Mouse (Mus musculus) liver, embryonic 15.5 days (tissue): ENCODE measurements around the gene Klhdc9. TPM values are rescaled to one million over a fixed set of nuclear protein-coding genes. Genes with fewer than 3 reads are reported as not detected.
"Not testable (repeated sequence)": the region's sequence is repeated elsewhere in the genome, so short reads cannot be mapped to it uniquely, and the experiment has no call there.

Experiments
- ATAC-seq: fragments of 200-750 bp; cut with Nextera tagmentation; 2 replicates; pipeline ENCODE4 v1.8.0; 2017; ENCODE audit warnings: moderate number of reproducible peaks, mild to moderate bottlenecking, moderate library complexity; ENCODE audit not compliant: insufficient read depth
- H3K27ac ChIP-seq: fragments of 300-500 bp; sonication (generic); replicated peaks from 2 replicates; pipeline ENCODE4 v1.5.1; 2015; ENCODE audit warnings: mild to moderate bottlenecking, inconsistent platforms
- H3K27me3 ChIP-seq: fragments of 300-500 bp; sonication (generic); 2 replicates; pipeline ENCODE4 v1.6.1; 2015; ENCODE audit warnings: mild to moderate bottlenecking, inconsistent platforms
- H3K36me3 ChIP-seq: fragments of 300-500 bp; sonication (generic); replicated peaks from 2 replicates; pipeline ENCODE4 v1.6.1; 2015; ENCODE audit warnings: moderate library complexity, mild to moderate bottlenecking, inconsistent platforms
- H3K4me1 ChIP-seq: fragments of 300-500 bp; sonication (generic); replicated peaks from 2 replicates; pipeline ENCODE4 v1.6.1; 2015; ENCODE audit warnings: inconsistent platforms
- H3K4me2 ChIP-seq: fragments of 300-500 bp; sonication (generic); 2 replicates; pipeline ENCODE4 v1.6.1; 2015; ENCODE audit warnings: moderate library complexity, mild to moderate bottlenecking, inconsistent platforms
- H3K4me3 ChIP-seq: fragments of 300-500 bp; sonication (generic); replicated peaks from 2 replicates; pipeline ENCODE4 v1.5.1; 2015; ENCODE audit warnings: mild to moderate bottlenecking, inconsistent platforms
- H3K9ac ChIP-seq: fragments of 300-500 bp; sonication (generic); 2 replicates; pipeline ENCODE4 v1.6.1; 2015; ENCODE audit warnings: moderate library complexity, mild to moderate bottlenecking, inconsistent platforms
- H3K9me3 ChIP-seq: fragments of 300-500 bp; sonication (generic); replicated peaks from 2 replicates; pipeline ENCODE4 v1.6.1; 2016; ENCODE audit warnings: inconsistent platforms
- WGBS: fragments of 180-500 bp; shearing (Covaris S2); methylation state at CpG from one replicate; pipeline ENCODE4 v1.1.7; 2015; ENCODE audit warnings: mixed read lengths; ENCODE audit not compliant: insufficient replicate concordance; 5-methylcytosine and 5-hydroxymethylcytosine counted together
- polyA plus RNA-seq: library from polyadenylated mRNA; unstranded; fragments of >200 nt; fragmentation: Nextera tagmentation; extraction: Ambion mirVana; gene quantifications from 2 replicates; pipeline ENCODE4 v1.2.1, GENCODE M21; 2015

Gene Klhdc9
- polyA plus RNA-seq, 1 experiment from 2014 or later = 0.21 TPM

GRCm38 (mm10) chr1:171329433-171330215 lies 31.0 kb downstream of the Klhdc9 start:
- Histone ChIP-seq H3K4me3 (peak overlapping the region; percentile 93), H3K9me3 (no peaks in the 10 kb centered on the region), H3K9ac (peak overlapping the region; percentile 85), H3K36me3 (peaks cover 6% of the 10 kb centered on the region; the same call in 1 of the 2 replicates), H3K4me2 (peak overlapping the region; percentile 78), H3K27me3 (no peaks in the 10 kb centered on the region), H3K4me1 (peaks cover 48% of the 10 kb centered on the region), H3K27ac (peak overlapping the region; percentile 98)
- WGBS = 2% methylated on average over 59 of the region's 61 CpGs
- ATAC-seq = peak; percentile 71; the same call in 1 of the 2 replicates

DNA sequence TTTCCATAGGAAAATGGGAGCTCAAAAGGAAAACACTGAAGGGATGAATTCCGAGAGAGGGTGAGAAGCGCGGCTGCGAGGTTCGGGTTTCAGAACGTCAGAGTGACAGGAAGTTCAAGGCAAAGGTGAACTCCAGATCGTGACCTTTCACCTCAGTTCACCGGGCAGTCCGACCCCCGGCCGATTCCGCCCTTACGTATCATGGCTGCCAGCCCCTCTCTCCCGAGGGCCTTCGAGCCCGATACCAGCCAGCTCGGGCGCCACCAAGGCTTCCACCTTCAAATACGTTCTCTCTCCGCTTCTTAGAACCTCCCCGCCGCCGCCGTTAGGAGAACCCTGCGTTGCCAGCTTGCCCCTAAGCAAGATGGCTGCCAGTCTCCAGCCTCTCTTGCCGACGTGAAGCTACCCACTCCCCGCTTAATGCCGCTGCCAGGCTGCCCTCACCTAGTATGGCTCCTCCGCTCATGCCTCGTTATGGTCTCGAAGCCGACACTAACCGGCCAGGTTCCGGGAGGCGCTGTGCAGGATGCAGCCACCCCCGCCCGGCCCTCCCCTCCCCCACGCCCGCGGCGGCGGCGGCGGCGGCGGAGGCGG lies 31.7 kb downstream of the Klhdc9 start, which contains the start of gene Dedd:
Dedd (plus strand) TSS at position 307 of the 594 bp plus-strand sequence.
- Histone ChIP-seq H3K27me3 (no peaks in the 10 kb centered on the region), H3K27ac (peak within 1 kb of the TSS; percentile 98), H3K4me2 (peak within 1 kb of the TSS; percentile 78), H3K9ac (peak within 1 kb of the TSS; percentile 85), H3K36me3 (peaks cover 6% of the 10 kb centered on the region; the same call in 1 of the 2 replicates), H3K4me3 (peak within 1 kb of the TSS; percentile 93), H3K4me1 (peaks cover 48% of the 10 kb centered on the region), H3K9me3 (no peaks in the 10 kb centered on the region)
- WGBS = under 1% methylated on average over 48 of the region's 48 CpGs
- ATAC-seq = peak; percentile 84

DNA sequence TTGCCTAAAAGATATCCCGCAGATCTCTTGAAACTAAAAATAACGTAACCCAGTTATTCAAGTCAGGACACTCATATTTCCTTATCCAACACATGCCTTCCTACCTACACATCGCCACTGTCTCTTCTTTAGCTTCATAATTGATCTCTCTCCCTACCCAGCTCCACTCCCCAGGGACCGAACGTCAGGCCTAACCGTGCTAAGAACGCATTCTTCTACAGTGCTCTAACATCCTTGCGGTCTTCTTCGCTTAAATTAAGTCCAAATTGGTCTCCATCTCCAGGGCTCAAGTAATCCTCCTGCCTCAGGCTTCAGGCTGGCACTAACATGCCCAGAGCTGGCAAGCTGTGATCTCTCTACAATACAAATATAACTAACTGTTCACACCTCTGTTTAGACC lies 32.4 kb downstream of the Klhdc9 start:
- peaks cover 48% of the 10 kb centered on the region for H3K4me1 ChIP-seq
- WGBS = 24% methylated on average over 9 of the region's 9 CpGs
- H3K4me2 ChIP-seq = peak overlapping the region; percentile 78
- H3K9me3 ChIP-seq = no peaks in the 10 kb centered on the region
- no peak for ATAC-seq
- H3K27ac ChIP-seq = peak overlapping the region; percentile 98
- no peaks in the 10 kb centered on the region for H3K27me3 ChIP-seq
- peaks cover 6% of the 10 kb centered on the region; the same call in 1 of the 2 replicates for H3K36me3 ChIP-seq
- peak overlapping the region; percentile 93 for H3K4me3 ChIP-seq
- H3K9ac ChIP-seq = peak overlapping the region; percentile 85

DNA sequence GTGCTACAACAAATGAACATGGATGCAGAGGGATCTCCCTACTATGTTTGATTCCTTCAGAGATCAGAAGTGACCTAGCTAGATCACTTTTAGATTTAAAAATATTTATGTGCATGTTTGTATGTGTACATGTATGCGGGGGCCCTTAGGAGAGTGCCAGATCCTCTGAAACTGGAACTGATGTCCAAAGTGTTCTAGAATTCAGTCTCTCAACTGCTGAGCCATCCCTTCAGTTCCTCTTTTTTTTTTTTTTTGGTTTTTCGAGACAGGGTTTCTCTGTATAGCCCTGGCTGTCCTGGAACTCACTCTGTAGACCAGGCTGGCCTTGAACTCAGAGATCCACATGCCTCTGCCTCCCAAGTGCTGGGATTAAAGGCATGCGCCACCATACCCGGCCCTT lies 34.0 kb downstream of the Klhdc9 start:
- not testable (repeated sequence) for H3K27me3 ChIP-seq, H3K4me3 ChIP-seq, H3K36me3 ChIP-seq, ATAC-seq, H3K27ac ChIP-seq, H3K9ac ChIP-seq, H3K4me2 ChIP-seq, H3K9me3 ChIP-seq
- H3K4me1 ChIP-seq = peaks cover 55% of the 10 kb centered on the region
- 41% methylated on average over 4 of the region's 4 CpGs for WGBS

DNA sequence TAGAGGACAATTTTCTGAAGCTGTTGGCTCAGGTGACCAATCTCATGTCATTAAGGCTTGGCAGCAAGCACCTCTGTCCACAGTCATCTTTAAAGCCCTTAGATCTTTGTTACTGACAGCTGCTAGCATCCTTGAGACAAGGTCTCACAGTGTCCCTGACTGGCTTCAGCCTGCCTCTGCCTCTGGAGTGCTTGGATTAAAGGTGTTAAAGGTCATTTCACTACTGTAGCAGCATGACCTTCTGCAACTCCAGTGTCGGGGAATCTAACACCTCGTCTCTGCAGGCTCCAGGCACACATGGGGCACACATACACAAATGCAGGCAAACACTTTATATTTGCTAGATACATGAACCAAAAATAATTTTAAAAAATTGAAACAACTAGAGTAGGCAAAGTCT lies 35.0 kb downstream of the Klhdc9 start:
- H3K4me2 ChIP-seq = no peak overlapping the region
- H3K36me3 ChIP-seq = peaks cover 6% of the 10 kb centered on the region; the same call in 1 of the 2 replicates
- H3K9me3 ChIP-seq = no peaks in the 10 kb centered on the region
- peaks cover 47% of the 10 kb centered on the region for H3K4me1 ChIP-seq
- no peak overlapping the region for H3K9ac ChIP-seq
- WGBS = 77% methylated on average over 2 of the region's 2 CpGs
- H3K27ac ChIP-seq = no peak overlapping the region
- no peak for ATAC-seq
- no peak overlapping the region for H3K4me3 ChIP-seq
- H3K27me3 ChIP-seq = no peaks in the 10 kb centered on the region

GRCm38 (mm10) chr1:171322012-171322411 lies 38.6 kb downstream of the Klhdc9 start:
- H3K4me3 ChIP-seq = no peak overlapping the region
- H3K36me3 ChIP-seq = peaks cover 6% of the 10 kb centered on the region; the same call in 1 of the 2 replicates
- peak overlapping the region; percentile 0; the same call in 1 of the 2 replicates for H3K27ac ChIP-seq
- H3K4me2 ChIP-seq = no peak overlapping the region
- no peaks in the 10 kb centered on the region for H3K9me3 ChIP-seq
- no peak overlapping the region for H3K9ac ChIP-seq
- peaks cover 8% of the 10 kb centered on the region for H3K27me3 ChIP-seq
- H3K4me1 ChIP-seq = peaks cover 22% of the 10 kb centered on the region
- ATAC-seq = 0 out of 2 replicates have a peak, but pooled peaks have one; percentile 25
- WGBS = 37% methylated on average over 1 of the region's 1 CpGs

DNA sequence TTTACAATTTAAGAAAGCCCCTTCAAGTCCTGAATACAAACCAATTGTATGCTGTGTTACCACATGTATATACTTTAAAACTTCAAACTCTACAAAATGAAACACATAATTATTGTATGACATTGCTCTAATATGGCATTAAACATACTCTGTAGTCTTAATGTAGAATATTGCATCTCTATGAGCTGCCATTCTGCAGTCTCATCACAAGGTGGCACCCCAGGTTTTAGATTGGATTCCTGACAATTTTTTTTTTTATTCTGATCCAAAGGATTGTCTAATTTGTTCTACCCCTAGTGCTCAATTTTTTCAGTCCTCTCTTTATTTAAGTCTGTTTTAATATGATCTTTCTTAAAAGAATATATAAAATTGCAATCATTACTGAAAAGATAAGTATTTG lies 39.2 kb downstream of the Klhdc9 start:
- H3K4me3 ChIP-seq = no peak overlapping the region
- peaks cover 5% of the 10 kb centered on the region; the same call in 1 of the 2 replicates for H3K36me3 ChIP-seq
- no peaks in the 10 kb centered on the region for H3K9me3 ChIP-seq
- no peak overlapping the region for H3K4me2 ChIP-seq
- ATAC-seq = no peak
- H3K27me3 ChIP-seq = peaks cover 8% of the 10 kb centered on the region
- H3K4me1 ChIP-seq = peaks cover 18% of the 10 kb centered on the region
- H3K9ac ChIP-seq = no peak overlapping the region
- H3K27ac ChIP-seq = no peak overlapping the region

DNA sequence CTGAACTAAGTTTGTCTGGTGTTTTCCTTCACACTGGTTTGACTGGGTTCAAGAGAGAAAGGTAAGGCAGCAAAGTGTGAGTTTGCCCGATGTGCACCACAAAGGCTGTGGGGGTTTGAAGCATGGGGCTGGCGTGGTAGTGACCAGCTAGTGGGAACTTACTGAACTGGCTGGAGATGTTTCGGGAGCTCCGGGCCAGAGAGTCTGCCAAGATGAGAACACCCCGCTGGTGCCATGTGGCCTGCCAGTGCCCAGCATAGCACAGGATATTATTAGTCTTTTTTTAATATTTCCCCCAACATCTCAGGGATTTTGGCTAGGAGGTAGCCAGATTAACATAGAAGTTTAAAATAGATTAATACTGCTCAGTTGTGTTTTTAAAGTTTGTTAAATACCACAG lies 40.4 kb downstream of the Klhdc9 start:
- no peaks in the 10 kb centered on the region for H3K9me3 ChIP-seq
- H3K36me3 ChIP-seq = no peaks in the 10 kb centered on the region
- H3K4me3 ChIP-seq = no peak overlapping the region
- 41% methylated on average over 5 of the region's 5 CpGs for WGBS
- H3K27ac ChIP-seq = no peak overlapping the region
- H3K4me1 ChIP-seq = peaks cover 8% of the 10 kb centered on the region; the same call in 1 of the 2 replicates
- no peak overlapping the region for H3K9ac ChIP-seq
- peaks cover 8% of the 10 kb centered on the region for H3K27me3 ChIP-seq
- ATAC-seq = no peak
- peak overlapping the region; percentile 13; the same call in 1 of the 2 replicates for H3K4me2 ChIP-seq

- Histone ChIP-seq H3K9me3 (no peaks in the 10 kb centered on the region), H3K4me2 (peak overlapping the region; percentile 13; the same call in 1 of the 2 replicates), H3K27ac (no peak overlapping the region), H3K9ac (no peak overlapping the region), H3K36me3 (no peaks in the 10 kb centered on the region), H3K4me1 (peaks cover 8% of the 10 kb centered on the region; the same call in 1 of the 2 replicates), H3K4me3 (no peak overlapping the region), H3K27me3 (peaks cover 8% of the 10 kb centered on the region)
- 33% methylated on average over 7 of the region's 7 CpGs for WGBS
- ATAC-seq = no peak
Observed at GRCm38 (mm10) chr1:171319748-171320147, 40.9 kb downstream of the Klhdc9 start.

DNA sequence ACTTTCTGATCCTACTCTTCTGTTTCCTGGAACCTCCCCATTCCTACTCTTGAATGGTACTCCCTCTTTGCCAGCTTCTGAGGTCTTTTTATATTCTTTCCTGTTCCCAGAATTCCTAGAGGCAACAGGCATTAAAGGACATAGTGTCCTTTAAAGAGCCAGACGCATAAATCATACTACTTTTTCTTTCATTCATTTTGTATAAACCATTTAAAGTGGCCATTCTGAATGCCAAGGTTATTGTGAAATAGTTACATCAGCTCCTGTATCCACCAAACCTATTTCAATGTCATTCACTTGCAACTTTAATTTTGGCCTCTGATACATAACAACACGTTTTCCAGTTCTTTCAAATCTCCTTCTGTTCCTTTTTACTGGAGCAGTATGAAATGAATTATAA lies 51.3 kb downstream of the Klhdc9 start:
- Histone ChIP-seq H3K36me3 (no peaks in the 10 kb centered on the region), H3K27me3 (peaks cover 25% of the 10 kb centered on the region), H3K4me2 (no peak overlapping the region), H3K4me1 (no peaks in the 10 kb centered on the region), H3K4me3 (no peak overlapping the region), H3K9ac (no peak overlapping the region), H3K9me3 (no peaks in the 10 kb centered on the region), H3K27ac (no peak overlapping the region)
- no peak for ATAC-seq
- 42% methylated on average over 2 of the region's 2 CpGs for WGBS
